Mouse (Mus musculus) embryonic facial prominence, embryonic 10.5 days (tissue): ENCODE results near the gene Kcnh3. TPM values are rescaled to one million over a fixed set of nuclear protein-coding genes. Genes with fewer than 3 reads are reported as not detected.

Experiments
- DNase-seq: peaks from one replicate; pipeline ENCODE4 v3.0.0-alpha.2; 2017; ENCODE audit warnings: low spot score
- H3K27ac ChIP-seq: fragments of 300-500 bp; sonication (generic); replicated peaks from 2 replicates; pipeline ENCODE4 v1.5.1; 2016; ENCODE audit warnings: mild to moderate bottlenecking
- H3K27me3 ChIP-seq: fragments of 300-500 bp; sonication (generic); replicated peaks from 2 replicates; pipeline ENCODE4 v1.6.1; 2016; ENCODE audit warnings: low read depth, mild to moderate bottlenecking; ENCODE audit not compliant: poor library complexity, severe bottlenecking
- H3K36me3 ChIP-seq: fragments of 300-500 bp; sonication (generic); replicated peaks from 2 replicates; pipeline ENCODE4 v1.6.1; 2016; ENCODE audit warnings: mild to moderate bottlenecking, moderate library complexity
- H3K4me1 ChIP-seq: fragments of 300-500 bp; sonication (generic); 2 replicates; pipeline ENCODE4 v1.6.1; 2016
- H3K4me3 ChIP-seq: fragments of 300-500 bp; sonication (generic); 2 replicates; pipeline ENCODE4 v1.5.1; 2016; ENCODE audit warnings: mild to moderate bottlenecking, moderate library complexity
- H3K9me3 ChIP-seq: fragments of 300-500 bp; sonication (generic); 2 replicates; pipeline ENCODE4 v1.6.1; 2016; ENCODE audit warnings: mild to moderate bottlenecking
- WGBS: fragments of 180-500 bp; shearing (Covaris S2); methylation state at CpG from one replicate; pipeline ENCODE4 v1.1.7; 2016; 5-methylcytosine and 5-hydroxymethylcytosine counted together
- polyA plus RNA-seq: library from polyadenylated mRNA; unstranded; fragments of >200 nt; fragmentation: Nextera tagmentation; extraction: Ambion mirVana; gene quantifications from 2 replicates; pipeline ENCODE4 v1.2.1, GENCODE M21; 2016

Gene Kcnh3
- polyA plus RNA-seq, 1 experiment from 2014 or later = 0.25 TPM

GRCm38 (mm10) chr15:99264363-99264762 is 39.7 kb downstream of the Kcnh3 start:
- Histone ChIP-seq H3K36me3 (no peaks in the 10 kb centered on the region), H3K27ac (no peak overlapping the region), H3K9me3 (no peaks in the 10 kb centered on the region), H3K27me3 (no peaks in the 10 kb centered on the region), H3K4me3 (no peak overlapping the region), H3K4me1 (peaks cover 27% of the 10 kb centered on the region)
- DNase-seq = peak; percentile 49
- WGBS = 59% methylated on average over 2 of the region's 2 CpGs

- Histone ChIP-seq H3K36me3 (no peaks in the 10 kb centered on the region), H3K9me3 (no peaks in the 10 kb centered on the region), H3K27ac (no peak overlapping the region), H3K27me3 (no peaks in the 10 kb centered on the region), H3K4me1 (peaks cover 16% of the 10 kb centered on the region), H3K4me3 (no peak overlapping the region)
- WGBS = 25% methylated on average over 4 of the region's 4 CpGs
- peak; percentile 71 for DNase-seq
Observed at GRCm38 (mm10) chr15:99265679-99266078, 41.0 kb downstream of the Kcnh3 start.

- H3K27me3 ChIP-seq = 0 out of 2 replicates have a peak, but pooled peaks cover 5% of the 10 kb centered on the region
- DNase-seq = no peak
- no peak overlapping the region for H3K4me3 ChIP-seq
- WGBS = 86% methylated on average over 8 of the region's 8 CpGs
- peaks cover 13% of the 10 kb centered on the region; the same call in 1 of the 2 replicates for H3K4me1 ChIP-seq
- H3K27ac ChIP-seq = no peak overlapping the region
- H3K36me3 ChIP-seq = no peaks in the 10 kb centered on the region
- no peaks in the 10 kb centered on the region for H3K9me3 ChIP-seq
Observed at GRCm38 (mm10) chr15:99276095-99276494, 51.4 kb downstream of the Kcnh3 start.

GRCm38 (mm10) chr15:99278271-99278670 is 53.6 kb downstream of the Kcnh3 start:
- Histone ChIP-seq H3K27me3 (0 out of 2 replicates have a peak, but pooled peaks cover 5% of the 10 kb centered on the region), H3K4me3 (no peak overlapping the region), H3K4me1 (no peaks in the 10 kb centered on the region), H3K27ac (no peak overlapping the region), H3K9me3 (no peaks in the 10 kb centered on the region), H3K36me3 (no peaks in the 10 kb centered on the region)
- whole genome bisulfite sequencing = 95% methylated on average over 7 of the region's 7 CpGs
- no peak for DNase-seq

GRCm38 (mm10) chr15:99283456-99283855 is 58.8 kb downstream of the Kcnh3 start:
- H3K4me3 ChIP-seq = no peak overlapping the region
- H3K4me1 ChIP-seq = peaks cover 12% of the 10 kb centered on the region
- no peak for DNase-seq
- no peaks in the 10 kb centered on the region for H3K9me3 ChIP-seq
- H3K27me3 ChIP-seq = 0 out of 2 replicates have a peak, but pooled peaks cover 5% of the 10 kb centered on the region
- no peak overlapping the region for H3K27ac ChIP-seq
- 64% methylated on average over 10 of the region's 10 CpGs for WGBS
- no peaks in the 10 kb centered on the region for H3K36me3 ChIP-seq

GRCm38 (mm10) chr15:99284527-99285188 is 60.0 kb downstream of the Kcnh3 start:
- peak; percentile 38 for DNase-seq
- peaks cover 12% of the 10 kb centered on the region for H3K4me1 ChIP-seq
- no peaks in the 10 kb centered on the region for H3K36me3 ChIP-seq
- 52% methylated on average over 14 of the region's 14 CpGs for WGBS
- no peak overlapping the region for H3K4me3 ChIP-seq
- H3K27ac ChIP-seq = no peak overlapping the region
- no peaks in the 10 kb centered on the region for H3K9me3 ChIP-seq
- 0 out of 2 replicates have a peak, but pooled peaks cover 4% of the 10 kb centered on the region for H3K27me3 ChIP-seq

- no peak overlapping the region for H3K27ac ChIP-seq
- no peak overlapping the region for H3K4me3 ChIP-seq
- no peaks in the 10 kb centered on the region for H3K36me3 ChIP-seq
- no peaks in the 10 kb centered on the region for H3K27me3 ChIP-seq
- no peaks in the 10 kb centered on the region for H3K9me3 ChIP-seq
- DNase-seq = no peak
- H3K4me1 ChIP-seq = peaks cover 12% of the 10 kb centered on the region
- 54% methylated on average over 8 of the region's 8 CpGs for WGBS
Observed at GRCm38 (mm10) chr15:99285189-99285535, 60.5 kb downstream of the Kcnh3 start.

- H3K9me3 ChIP-seq = no peaks in the 10 kb centered on the region
- H3K27me3 ChIP-seq = no peaks in the 10 kb centered on the region
- H3K27ac ChIP-seq = no peak overlapping the region
- WGBS = 90% methylated on average over 11 of the region's 11 CpGs
- H3K36me3 ChIP-seq = no peaks in the 10 kb centered on the region
- H3K4me3 ChIP-seq = no peak overlapping the region
- H3K4me1 ChIP-seq = peaks cover 10% of the 10 kb centered on the region
- DNase-seq = no peak
Observed at GRCm38 (mm10) chr15:99290586-99290985, 65.9 kb downstream of the Kcnh3 start.

Other genes with a start within 250 kb of the Kcnh3 start
- 141 and 144 TPM in 2 replicates for gene Tuba1c, start 195.0 kb upstream of the Kcnh3 start, polyA plus RNA-seq
- 3.7 and 6.3 TPM in 2 replicates for gene Prph, start 169.7 kb upstream of the Kcnh3 start, polyA plus RNA-seq
- 49.8 and 53.1 TPM in 2 replicates for gene Troap, start 150.3 kb upstream of the Kcnh3 start, polyA plus RNA-seq
- 0.36 and 0.52 TPM in 2 replicates for gene C1ql4, start 137.0 kb upstream of the Kcnh3 start, polyA plus RNA-seq
- gene Dnajc22, start 131.7 kb upstream of the Kcnh3 start, polyA plus RNA-seq = 1.1 and 1.6 TPM in 2 replicates
- 60.1 and 62.1 TPM in 2 replicates for gene Spats2, start 98.9 kb upstream of the Kcnh3 start, polyA plus RNA-seq
- gene Mcrs1, start 27.1 kb downstream of the Kcnh3 start, polyA plus RNA-seq = 185 and 189 TPM in 2 replicates
- 72.3 and 76.1 TPM in 2 replicates for gene Prpf40b, start 70.2 kb downstream of the Kcnh3 start, polyA plus RNA-seq
- gene Fam186b, start 71.0 kb downstream of the Kcnh3 start, polyA plus RNA-seq = 0.30 TPM in 1 of 2 replicates, not detected in the other
- 24.4 and 25.6 TPM in 2 replicates for gene Fmnl3, start 145.6 kb downstream of the Kcnh3 start, polyA plus RNA-seq
- gene Tmbim6, start 168.0 kb downstream of the Kcnh3 start, polyA plus RNA-seq = 262 and 273 TPM in 2 replicates
- 14.1 and 15.1 TPM in 2 replicates for gene Nckap5l, start 232.9 kb downstream of the Kcnh3 start, polyA plus RNA-seq
- 16.0 and 16.7 TPM in 2 replicates for gene Bcdin3d, start 249.9 kb downstream of the Kcnh3 start, polyA plus RNA-seq